Mouse (Mus musculus): ENCODE data around the gene Paqr7.

DNA sequence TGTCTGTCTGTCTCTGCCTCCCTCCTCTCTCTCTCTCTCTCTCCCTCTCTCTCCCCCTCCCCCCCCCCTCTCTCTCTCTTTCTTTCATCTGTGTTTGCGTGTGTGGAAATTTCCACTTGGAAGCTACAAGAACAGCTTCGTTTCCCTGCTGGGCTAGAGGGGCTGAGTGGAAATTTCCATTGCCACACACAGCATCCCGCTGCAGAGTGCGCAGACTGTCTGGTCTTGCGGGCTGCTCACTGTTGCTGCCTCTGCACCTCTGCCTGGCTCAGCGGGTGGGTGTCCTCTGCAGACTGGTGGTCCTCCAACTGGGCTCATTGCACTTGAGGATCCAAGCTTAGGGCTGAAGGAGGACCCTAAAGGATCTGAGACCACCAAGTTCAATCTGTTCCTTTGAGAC lies 12.8 kb upstream of the Paqr7 start:
- TF ChIP-seq CTCF (IDR thresholded peaks at IDR 0.05; ENCODE audit: low read depth, low read length) = no peak
- no peak for TF ChIP-seq GATA2 (IDR thresholded peaks at IDR 0.05; ENCODE audit: borderline replicate concordance, low read depth, low read length)

All from G1E (cell line).